Mouse (Mus musculus): ENCODE results near the gene Erc2.

DNA sequence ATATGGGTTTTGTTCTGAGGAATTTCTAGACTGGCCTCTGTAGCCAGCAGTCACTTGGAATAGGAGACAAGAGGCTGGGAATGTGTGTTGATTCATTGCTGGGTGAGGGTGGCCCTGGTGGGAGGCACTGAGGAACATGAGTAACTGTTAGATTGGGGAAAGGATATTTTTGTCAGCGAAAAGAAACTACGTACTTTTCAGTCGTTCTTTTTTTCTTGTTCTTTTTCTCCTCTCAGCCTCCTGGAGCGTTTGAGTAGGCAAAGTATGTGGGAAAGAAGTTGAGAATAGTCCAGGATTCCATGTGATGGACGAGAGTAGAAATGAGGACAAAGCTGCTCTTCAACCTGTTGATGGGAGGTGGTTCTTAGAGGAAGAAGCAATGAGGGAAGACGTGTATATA lies 230.4 kb downstream of the Erc2 start:
- TF ChIP-seq EP300 (IDR thresholded peaks at IDR 0.05; ENCODE audit: low read depth) (no peak), CTCF (IDR thresholded peaks at IDR 0.05; ENCODE audit: low read depth) (no peak)

Measured in liver, postnatal 0 days (tissue).